Mouse (Mus musculus) brain, embryonic 14.5 days (tissue): ENCODE measurements around the gene Notch1.

Source experiments
- CTCF ChIP-seq: fragments of 200-500 bp; IDR thresholded peaks from 2 replicates; pipeline ENCODE4 v1.5.1; 2012; ENCODE audit warnings: inconsistent platforms, mild to moderate bottlenecking, moderate library complexity, borderline replicate concordance; ENCODE audit not compliant: insufficient read depth, insufficient read length; ENCODE audit errors: extremely low read depth
- POLR2A ChIP-seq: fragments of 200-500 bp; IDR thresholded peaks from 2 replicates; pipeline ENCODE4 v1.6.1; 2012; ENCODE audit warnings: mild to moderate bottlenecking, inconsistent platforms, borderline replicate concordance; ENCODE audit not compliant: poor library complexity, insufficient read depth, insufficient read length, severe bottlenecking; ENCODE audit errors: extremely low read depth

DNA sequence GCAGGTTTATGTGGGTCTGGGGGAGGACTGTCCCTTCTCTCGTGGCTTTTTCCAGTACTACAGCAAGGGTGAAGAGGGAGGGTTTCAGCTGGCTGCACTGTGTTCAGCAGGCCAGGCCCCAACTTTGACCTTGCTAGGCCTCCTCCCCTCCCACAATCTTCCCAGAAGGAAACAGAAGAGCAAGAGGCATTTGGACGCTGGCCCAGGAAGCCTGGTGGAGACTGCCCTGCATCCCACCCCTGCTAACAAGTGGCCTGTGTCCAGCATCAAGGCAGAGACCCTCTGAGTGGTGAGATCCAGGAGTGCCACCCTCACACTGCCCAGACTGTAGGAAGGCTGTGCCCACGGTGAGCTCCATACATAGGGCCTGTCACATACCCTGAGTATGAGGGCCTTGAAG lies 27.8 kb upstream of the Notch1 start:
- no peak for TF ChIP-seq CTCF
- no peak for TF ChIP-seq POLR2A
